Mouse (Mus musculus): ENCODE results near the gene St3gal4. TPM values are rescaled to one million over a fixed set of nuclear protein-coding genes. Genes with fewer than 3 reads are reported as not detected.
A peak's percentile ranks its signal among the peaks of the same experiment; 100 is the strongest.

Gene St3gal4
- polyA plus RNA-seq, 1 experiment from 2014 or later: 11.7 TPM

DNA sequence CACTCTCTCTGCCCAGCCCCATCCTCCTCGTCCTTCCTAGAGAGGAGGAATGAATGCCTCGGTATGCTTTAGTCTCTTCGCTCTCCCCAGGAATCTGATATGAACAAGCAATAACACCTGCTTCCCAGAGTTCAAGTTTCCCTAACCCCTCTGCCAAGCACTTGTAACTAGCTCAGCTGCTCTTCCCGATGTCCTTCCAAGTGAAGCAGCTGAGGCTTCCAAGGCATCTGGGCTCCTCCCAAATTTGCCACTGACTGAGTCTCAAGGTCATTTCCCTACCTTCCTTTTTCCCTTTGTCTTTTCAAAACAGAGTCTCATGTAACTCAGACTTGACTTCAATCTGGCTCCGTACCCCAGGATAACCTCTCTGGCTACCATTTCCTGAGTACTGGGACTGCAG, 77.6 kb downstream of the St3gal4 start:
- Histone ChIP-seq H3K9ac (ENCODE audit: low read depth, low read length) (no peak overlapping the region), H3K4me3 (replicated peaks; ENCODE audit: low read depth, low read length) (no peak overlapping the region), H3K9me3 (replicated peaks; ENCODE audit: low read length) (no peaks in the 10 kb centered on the region), H3K27ac (no peak overlapping the region), H3K4me2 (ENCODE audit: low read length) (no peak overlapping the region), H3K36me3 (ENCODE audit: insufficient read depth, low read length) (no peaks in the 10 kb centered on the region), H3K27me3 (ENCODE audit: insufficient read depth, low read length) (no peaks in the 10 kb centered on the region), H3K4me1 (replicated peaks; ENCODE audit: insufficient read depth, low read length) (no peaks in the 10 kb centered on the region; the same call in 1 of the 2 replicates)
- ATAC-seq (replicated peaks; ENCODE audit: low FRiP score, low read depth) (no peak), DNase-seq (ENCODE audit: low spot score) (no peak)
- no peak for TF ChIP-seq CTCF (IDR thresholded peaks at IDR 0.05; ENCODE audit: low read depth)
- 43% methylated on average over 5 of the region's 5 CpGs for WGBS

DNA sequence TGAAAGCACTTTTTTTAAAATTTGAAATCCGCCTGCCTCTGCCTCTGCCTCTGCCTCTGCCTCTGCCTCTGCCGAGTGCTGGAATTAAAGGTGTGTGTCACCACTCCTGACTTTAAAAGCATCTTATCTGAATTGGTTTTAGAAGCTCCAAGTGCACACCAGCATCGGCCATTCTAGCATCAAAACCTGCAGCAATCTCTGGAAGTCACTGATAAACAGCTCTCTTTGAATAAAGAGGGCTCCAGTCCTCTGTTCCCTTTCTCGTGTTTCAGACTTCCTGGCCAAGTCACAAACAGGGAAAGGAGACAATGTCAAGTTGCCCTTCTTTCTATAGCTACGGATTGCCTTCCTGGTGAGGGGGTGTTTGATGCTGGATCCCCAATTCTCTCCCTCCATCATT, 79.2 kb downstream of the St3gal4 start:
- H3K9ac ChIP-seq (ENCODE audit: low read depth, low read length): no peak overlapping the region
- WGBS: 55% methylated on average over 5 of the region's 5 CpGs
- no peak overlapping the region for H3K4me3 ChIP-seq (replicated peaks; ENCODE audit: low read depth, low read length)
- no peak overlapping the region for H3K27ac ChIP-seq
- H3K36me3 ChIP-seq (ENCODE audit: insufficient read depth, low read length): no peaks in the 10 kb centered on the region
- no peaks in the 10 kb centered on the region for H3K4me1 ChIP-seq (replicated peaks; ENCODE audit: insufficient read depth, low read length)
- no peak for ATAC-seq (replicated peaks; ENCODE audit: low FRiP score, low read depth)
- H3K27me3 ChIP-seq (ENCODE audit: insufficient read depth, low read length): no peaks in the 10 kb centered on the region
- no peak for DNase-seq (ENCODE audit: low spot score)
- no peak overlapping the region for H3K4me2 ChIP-seq (ENCODE audit: low read length)
- no peaks in the 10 kb centered on the region for H3K9me3 ChIP-seq (replicated peaks; ENCODE audit: low read length)
- no peak for TF ChIP-seq CTCF (IDR thresholded peaks at IDR 0.05; ENCODE audit: low read depth)

GRCm38 (mm10) chr9:35038922-35039586, 80.0 kb downstream of the St3gal4 start:
- H3K9me3 ChIP-seq (replicated peaks; ENCODE audit: low read length): no peaks in the 10 kb centered on the region
- H3K27ac ChIP-seq: peak overlapping the region; percentile 72
- H3K27me3 ChIP-seq (ENCODE audit: insufficient read depth, low read length): no peaks in the 10 kb centered on the region
- H3K9ac ChIP-seq (ENCODE audit: low read depth, low read length): no peak overlapping the region
- H3K4me3 ChIP-seq (replicated peaks; ENCODE audit: low read depth, low read length): no peak overlapping the region
- no peak overlapping the region for H3K4me2 ChIP-seq (ENCODE audit: low read length)
- no peak for TF ChIP-seq CTCF (IDR thresholded peaks at IDR 0.05; ENCODE audit: low read depth)
- 46% methylated on average over 7 of the region's 7 CpGs for WGBS
- no peaks in the 10 kb centered on the region for H3K36me3 ChIP-seq (ENCODE audit: insufficient read depth, low read length)
- ATAC-seq (replicated peaks; ENCODE audit: low FRiP score, low read depth): no peak
- no peaks in the 10 kb centered on the region for H3K4me1 ChIP-seq (replicated peaks; ENCODE audit: insufficient read depth, low read length)
- DNase-seq (ENCODE audit: low spot score): peak; percentile 75

GRCm38 (mm10) chr9:35035074-35035473, 84.0 kb downstream of the St3gal4 start:
- DNase-seq (ENCODE audit: low spot score) (no peak), ATAC-seq (replicated peaks; ENCODE audit: low FRiP score, low read depth) (no peak)
- Histone ChIP-seq H3K27me3 (ENCODE audit: insufficient read depth, low read length) (no peaks in the 10 kb centered on the region), H3K9me3 (replicated peaks; ENCODE audit: low read length) (no peaks in the 10 kb centered on the region), H3K9ac (ENCODE audit: low read depth, low read length) (no peak overlapping the region), H3K4me2 (ENCODE audit: low read length) (no peak overlapping the region), H3K4me1 (replicated peaks; ENCODE audit: insufficient read depth, low read length) (no peaks in the 10 kb centered on the region), H3K27ac (no peak overlapping the region), H3K36me3 (ENCODE audit: insufficient read depth, low read length) (no peaks in the 10 kb centered on the region), H3K4me3 (replicated peaks; ENCODE audit: low read depth, low read length) (no peak overlapping the region)
- TF ChIP-seq CTCF (IDR thresholded peaks at IDR 0.05; ENCODE audit: low read depth): no peak
- 49% methylated on average over 14 of the region's 14 CpGs for WGBS

- TF ChIP-seq CTCF (IDR thresholded peaks at IDR 0.05; ENCODE audit: low read depth): no peak
- H3K9ac ChIP-seq (ENCODE audit: low read depth, low read length): no peak overlapping the region
- no peak overlapping the region for H3K4me2 ChIP-seq (ENCODE audit: low read length)
- no peaks in the 10 kb centered on the region for H3K36me3 ChIP-seq (ENCODE audit: insufficient read depth, low read length)
- H3K9me3 ChIP-seq (replicated peaks; ENCODE audit: low read length): no peaks in the 10 kb centered on the region
- no peak overlapping the region for H3K4me3 ChIP-seq (replicated peaks; ENCODE audit: low read depth, low read length)
- 64% methylated on average over 6 of the region's 6 CpGs for WGBS
- no peak for ATAC-seq (replicated peaks; ENCODE audit: low FRiP score, low read depth)
- H3K4me1 ChIP-seq (replicated peaks; ENCODE audit: insufficient read depth, low read length): no peaks in the 10 kb centered on the region
- DNase-seq (ENCODE audit: low spot score): no peak
- no peak overlapping the region for H3K27ac ChIP-seq
- no peaks in the 10 kb centered on the region for H3K27me3 ChIP-seq (ENCODE audit: insufficient read depth, low read length)
These were observed 86.6 kb downstream of the St3gal4 start for GRCm38 (mm10) chr9:35032457-35032856.

- H3K4me3 ChIP-seq (replicated peaks; ENCODE audit: low read depth, low read length): no peak overlapping the region
- H3K4me2 ChIP-seq (ENCODE audit: low read length): no peak overlapping the region
- ATAC-seq (replicated peaks; ENCODE audit: low FRiP score, low read depth) (no peak), DNase-seq (ENCODE audit: low spot score) (peak; percentile 73)
- no peaks in the 10 kb centered on the region for H3K36me3 ChIP-seq (ENCODE audit: insufficient read depth, low read length)
- no peaks in the 10 kb centered on the region for H3K4me1 ChIP-seq (replicated peaks; ENCODE audit: insufficient read depth, low read length)
- H3K27ac ChIP-seq: no peak overlapping the region
- H3K9ac ChIP-seq (ENCODE audit: low read depth, low read length): no peak overlapping the region
- H3K27me3 ChIP-seq (ENCODE audit: insufficient read depth, low read length): no peaks in the 10 kb centered on the region
- H3K9me3 ChIP-seq (replicated peaks; ENCODE audit: low read length): no peaks in the 10 kb centered on the region
- peak; percentile 72 for TF ChIP-seq CTCF (IDR thresholded peaks at IDR 0.05; ENCODE audit: low read depth)
- WGBS: 61% methylated on average over 5 of the region's 5 CpGs
These were observed 88.2 kb downstream of the St3gal4 start for GRCm38 (mm10) chr9:35030823-35031222.

All from kidney, postnatal 0 days (tissue).